Mouse (Mus musculus) bone marrow macrophage, adult 2 months (primary cell): Measurements from ENCODE around the gene Zdhhc24.

Experiments
- CTCF ChIP-seq: IDR thresholded peaks from 2 replicates; pipeline ENCODE4 v1.5.1; 2012; ENCODE audit warnings: low read depth, mild to moderate bottlenecking, low read length, moderate library complexity
- POLR2A ChIP-seq: IDR thresholded peaks from 2 replicates; pipeline ENCODE4 v1.6.1; 2012; ENCODE audit warnings: mild to moderate bottlenecking, low read depth, low read length, borderline replicate concordance

- no peak for TF ChIP-seq POLR2A
- TF ChIP-seq CTCF = no peak
These were observed 50.3 kb downstream of the Zdhhc24 start for GRCm38 (mm10) chr19:4928781-4929180.
